Mouse (Mus musculus) hindbrain, embryonic 12.5 days (tissue): Measurements from ENCODE around the gene Commd2. TPM values are rescaled to one million over a fixed set of nuclear protein-coding genes. Genes with fewer than 3 reads are reported as not detected.

Source experiments
- ATAC-seq: fragments of 200-750 bp; cut with Nextera tagmentation; 2 replicates; pipeline ENCODE4 v1.8.0; 2017; ENCODE audit warnings: moderate TSS enrichment; ENCODE audit not compliant: low FRiP score
- H3K27ac ChIP-seq: fragments of 300-500 bp; sonication (generic); 2 replicates; pipeline ENCODE4 v1.5.1; 2016; ENCODE audit warnings: mild to moderate bottlenecking
- H3K27me3 ChIP-seq: fragments of 300-500 bp; sonication (generic); 2 replicates; pipeline ENCODE4 v1.6.1; 2016; ENCODE audit warnings: mild to moderate bottlenecking
- H3K36me3 ChIP-seq: fragments of 300-500 bp; sonication (generic); 2 replicates; pipeline ENCODE4 v1.6.1; 2016; ENCODE audit warnings: mild to moderate bottlenecking
- H3K4me1 ChIP-seq: fragments of 300-500 bp; sonication (generic); 2 replicates; pipeline ENCODE4 v1.6.1; 2016
- H3K4me2 ChIP-seq: fragments of 300-500 bp; sonication (generic); replicated peaks from 2 replicates; pipeline ENCODE4 v1.6.1; 2016; ENCODE audit warnings: mild to moderate bottlenecking
- H3K4me3 ChIP-seq: fragments of 300-500 bp; sonication (generic); 2 replicates; pipeline ENCODE4 v1.5.1; 2016; ENCODE audit warnings: mild to moderate bottlenecking
- H3K9ac ChIP-seq: fragments of 300-500 bp; sonication (generic); 2 replicates; pipeline ENCODE4 v1.6.1; 2016; ENCODE audit warnings: mild to moderate bottlenecking, moderate library complexity
- H3K9me3 ChIP-seq: fragments of 300-500 bp; sonication (generic); replicated peaks from 2 replicates; pipeline ENCODE4 v1.6.1; 2016; ENCODE audit warnings: mild to moderate bottlenecking
- WGBS: fragments of 180-500 bp; shearing (Covaris S2); methylation state at CpG from one replicate; pipeline ENCODE4 v1.1.7; 2016; 5-methylcytosine and 5-hydroxymethylcytosine counted together
- polyA plus RNA-seq: library from polyadenylated mRNA; unstranded; fragments of >200 nt; fragmentation: Nextera tagmentation; extraction: Ambion mirVana; gene quantifications from 2 replicates; pipeline ENCODE4 v1.2.1, GENCODE M21; 2016

The Commd2 gene
- polyA plus RNA-seq, 1 experiment from 2014 or later: 85.5 TPM

DNA sequence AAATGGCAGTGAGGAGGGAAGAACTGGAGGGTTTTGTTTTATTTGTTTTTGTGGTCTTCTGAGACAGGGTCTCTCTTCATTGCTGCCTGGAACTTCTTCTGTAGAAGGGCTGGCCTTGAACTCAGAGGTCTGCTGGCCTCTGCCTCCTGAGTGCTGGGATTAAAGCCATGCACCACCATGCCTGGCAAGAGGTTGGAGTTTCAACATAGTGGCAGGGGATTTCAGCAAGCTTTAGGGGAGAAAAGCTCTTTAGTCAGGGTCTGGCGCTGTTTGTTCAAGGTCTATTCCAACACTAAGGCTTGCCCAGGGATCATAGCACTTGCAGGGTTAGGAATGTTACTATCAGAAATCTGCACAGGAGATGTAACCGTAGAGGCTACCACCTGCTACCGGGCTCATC is 2.1 kb upstream of the Commd2 start:
- Histone ChIP-seq H3K27ac (no peak overlapping the region), H3K9me3 (no peaks in the 10 kb centered on the region), H3K27me3 (no peaks in the 10 kb centered on the region), H3K36me3 (no peaks in the 10 kb centered on the region), H3K9ac (no peak overlapping the region), H3K4me2 (no peak overlapping the region), H3K4me1 (peaks cover 6% of the 10 kb centered on the region), H3K4me3 (no peak overlapping the region)
- ATAC-seq: no peak
- WGBS: 84% methylated on average over 3 of the region's 3 CpGs

DNA sequence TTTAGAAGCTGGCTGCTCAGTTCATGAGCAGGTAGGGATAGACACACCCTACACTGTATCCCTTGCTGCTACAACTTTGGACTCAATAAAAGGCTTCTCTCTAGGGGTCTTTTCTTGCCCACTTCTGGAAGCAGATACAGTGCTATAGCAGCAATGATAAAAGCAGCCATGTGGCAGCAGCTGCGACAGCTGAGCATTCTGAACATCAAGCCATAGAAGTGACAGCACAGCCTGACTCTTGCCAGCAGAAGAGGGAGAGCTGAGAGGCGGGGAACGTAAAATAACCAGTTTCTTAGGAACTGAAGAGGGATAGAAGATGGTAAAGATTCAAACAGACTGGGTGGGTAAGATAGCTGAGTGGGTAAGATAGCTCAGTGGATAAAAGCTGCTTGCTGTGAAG is 970 bp upstream of the Commd2 start:
- no peaks in the 10 kb centered on the region for H3K27me3 ChIP-seq
- H3K27ac ChIP-seq: no peak overlapping the region
- no peak overlapping the region for H3K4me2 ChIP-seq
- ATAC-seq: no peak
- 85% methylated on average over 3 of the region's 3 CpGs for WGBS
- H3K36me3 ChIP-seq: 0 out of 2 replicates have a peak, but pooled peaks cover 3% of the 10 kb centered on the region
- no peak overlapping the region for H3K4me3 ChIP-seq
- peaks cover 6% of the 10 kb centered on the region for H3K4me1 ChIP-seq
- no peaks in the 10 kb centered on the region for H3K9me3 ChIP-seq
- no peak overlapping the region for H3K9ac ChIP-seq

DNA sequence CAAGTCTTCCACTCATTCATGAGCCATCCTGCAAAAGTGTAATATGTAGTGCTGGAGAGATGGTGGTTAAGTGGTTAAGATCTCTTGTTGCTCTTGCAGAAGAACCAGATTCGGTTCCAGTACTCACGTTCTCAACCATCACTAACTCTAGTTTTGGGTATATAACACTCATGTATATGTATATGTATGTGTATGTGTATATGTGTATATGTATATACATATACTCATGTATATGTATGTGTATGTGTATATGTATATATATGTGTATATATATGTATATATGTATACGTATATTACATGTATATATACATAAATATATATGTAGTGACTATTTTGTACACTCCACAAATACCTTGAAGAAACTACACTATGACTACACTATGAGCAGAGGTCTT is 347 bp upstream of the Commd2 start:
- 0 out of 2 replicates have a peak, but pooled peaks cover 3% of the 10 kb centered on the region for H3K36me3 ChIP-seq
- WGBS: 75% methylated on average over 3 of the region's 3 CpGs
- H3K9ac ChIP-seq: peak overlapping the region; percentile 77
- ATAC-seq: no peak; the same call in 1 of the 2 replicates
- peaks cover 6% of the 10 kb centered on the region for H3K4me1 ChIP-seq
- H3K9me3 ChIP-seq: no peaks in the 10 kb centered on the region
- peak overlapping the region; percentile 75 for H3K4me2 ChIP-seq
- H3K27ac ChIP-seq: no peak overlapping the region
- H3K27me3 ChIP-seq: no peaks in the 10 kb centered on the region
- H3K4me3 ChIP-seq: peak overlapping the region; percentile 83

- Histone ChIP-seq H3K9ac (no peak overlapping the region), H3K4me3 (no peak overlapping the region), H3K36me3 (peaks cover 26% of the 10 kb centered on the region), H3K4me2 (no peak overlapping the region), H3K27me3 (no peaks in the 10 kb centered on the region), H3K9me3 (no peaks in the 10 kb centered on the region), H3K27ac (no peak overlapping the region), H3K4me1 (no peaks in the 10 kb centered on the region)
- ATAC-seq: no peak
- 94% methylated on average over 6 of the region's 6 CpGs for WGBS
These were observed 8.3 kb downstream of the Commd2 start for GRCm38 (mm10) chr3:57643191-57643590.

DNA sequence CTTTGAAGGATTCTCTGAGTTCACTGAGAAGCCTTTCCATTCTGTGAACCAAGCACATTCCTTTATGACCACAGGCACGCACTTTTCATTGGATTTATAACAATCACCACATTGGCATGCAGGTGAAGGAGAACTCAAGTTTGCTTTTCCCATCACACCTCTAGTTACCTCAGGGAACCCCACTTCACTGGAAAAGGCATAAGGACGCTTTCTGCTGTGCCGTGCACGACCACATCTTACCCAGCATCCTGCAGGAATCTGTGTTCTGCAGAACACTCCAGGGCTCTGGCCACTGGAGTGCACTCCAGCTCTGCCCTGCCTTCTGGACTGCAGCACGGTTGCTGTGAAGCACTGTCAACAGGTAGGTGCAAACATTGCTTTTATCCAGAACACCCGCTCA is 13.9 kb downstream of the Commd2 start:
- Histone ChIP-seq H3K9me3 (no peaks in the 10 kb centered on the region), H3K36me3 (no peaks in the 10 kb centered on the region), H3K4me3 (no peak overlapping the region), H3K4me2 (no peak overlapping the region), H3K9ac (no peak overlapping the region), H3K27ac (no peak overlapping the region), H3K4me1 (no peaks in the 10 kb centered on the region), H3K27me3 (no peaks in the 10 kb centered on the region)
- 78% methylated on average over 6 of the region's 6 CpGs for WGBS
- no peak for ATAC-seq

GRCm38 (mm10) chr3:57634763-57635487 is 16.6 kb downstream of the Commd2 start:
- Histone ChIP-seq H3K9me3 (no peaks in the 10 kb centered on the region), H3K36me3 (no peaks in the 10 kb centered on the region), H3K9ac (no peak overlapping the region), H3K4me2 (no peak overlapping the region), H3K4me3 (no peak overlapping the region), H3K27ac (no peak overlapping the region), H3K4me1 (no peaks in the 10 kb centered on the region), H3K27me3 (no peaks in the 10 kb centered on the region)
- no peak for ATAC-seq
- WGBS: 84% methylated on average over 3 of the region's 3 CpGs

GRCm38 (mm10) chr3:57626954-57627513 is 24.5 kb downstream of the Commd2 start:
- ATAC-seq: no peak
- Histone ChIP-seq H3K36me3 (no peaks in the 10 kb centered on the region), H3K4me1 (peaks cover 5% of the 10 kb centered on the region), H3K9ac (no peak overlapping the region), H3K27me3 (no peaks in the 10 kb centered on the region), H3K27ac (no peak overlapping the region), H3K9me3 (no peaks in the 10 kb centered on the region), H3K4me3 (no peak overlapping the region), H3K4me2 (no peak overlapping the region)
- WGBS: 88% methylated on average over 11 of the region's 11 CpGs

DNA sequence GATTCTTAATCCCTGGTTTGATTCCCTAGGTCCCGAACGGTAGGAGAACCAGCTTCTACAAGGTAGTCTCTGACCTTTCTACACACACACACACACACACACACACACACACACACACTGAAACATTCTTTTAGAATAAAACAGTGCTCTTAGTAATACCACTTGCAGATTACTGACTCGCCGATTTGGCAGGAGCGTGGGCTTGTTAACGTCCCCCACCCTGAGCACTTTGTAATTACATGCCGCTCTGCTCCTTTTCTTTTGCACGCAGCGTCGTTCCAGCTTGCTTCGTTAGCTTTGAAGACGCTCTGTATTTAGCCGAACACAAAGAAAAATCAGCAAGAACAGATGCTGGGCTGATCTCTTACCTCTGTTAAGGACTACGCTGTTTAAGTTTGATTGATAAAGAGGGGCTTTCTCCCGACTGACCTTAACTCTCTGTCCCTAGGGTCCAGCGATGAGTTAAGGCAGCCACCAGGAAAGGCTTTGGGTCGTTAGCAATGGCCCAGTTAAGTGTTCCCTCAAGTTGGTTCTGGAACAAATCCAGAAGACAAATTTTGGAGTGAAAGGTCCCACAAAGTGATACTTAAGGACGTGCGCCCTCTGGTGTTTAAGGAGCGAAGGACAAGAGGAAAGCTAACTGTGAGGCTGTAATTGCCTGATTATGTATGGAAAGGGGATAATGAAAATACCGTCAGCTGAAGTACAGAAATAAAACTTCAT is 26.1 kb downstream of the Commd2 start:
- WGBS: 25% methylated on average over 21 of the region's 21 CpGs
- ATAC-seq: peak; percentile 56; the same call in 1 of the 2 replicates

GRCm38 (mm10) chr3:57619718-57620117 is 31.8 kb downstream of the Commd2 start:
- 79% methylated on average over 4 of the region's 4 CpGs for WGBS
- no peak for ATAC-seq
- no peak overlapping the region for H3K4me2 ChIP-seq
- H3K9ac ChIP-seq: no peak overlapping the region
- H3K4me3 ChIP-seq: no peak overlapping the region
- no peaks in the 10 kb centered on the region for H3K4me1 ChIP-seq
- no peak overlapping the region for H3K27ac ChIP-seq
- no peaks in the 10 kb centered on the region for H3K27me3 ChIP-seq
- no peaks in the 10 kb centered on the region for H3K36me3 ChIP-seq
- no peaks in the 10 kb centered on the region for H3K9me3 ChIP-seq

More for the DNA sequence above, 26.1 kb downstream of the Commd2 start:
- H3K36me3 ChIP-seq: no peaks in the 10 kb centered on the region
- no peaks in the 10 kb centered on the region for H3K27me3 ChIP-seq
- peaks cover 5% of the 10 kb centered on the region for H3K4me1 ChIP-seq
- peak overlapping the region; percentile 51 for H3K4me2 ChIP-seq
- no peak overlapping the region for H3K27ac ChIP-seq
- H3K9ac ChIP-seq: 0 out of 2 replicates have a peak overlapping the region, but pooled peaks have one; percentile 18
- H3K9me3 ChIP-seq: no peaks in the 10 kb centered on the region
- H3K4me3 ChIP-seq: peak overlapping the region; percentile 23

GRCm38 (mm10) chr3:57615652-57616051 is 35.9 kb downstream of the Commd2 start:
- no peak overlapping the region for H3K4me2 ChIP-seq
- no peaks in the 10 kb centered on the region for H3K36me3 ChIP-seq
- no peak overlapping the region for H3K9ac ChIP-seq
- no peaks in the 10 kb centered on the region for H3K27me3 ChIP-seq
- H3K4me1 ChIP-seq: no peaks in the 10 kb centered on the region
- no peaks in the 10 kb centered on the region for H3K9me3 ChIP-seq
- WGBS: 93% methylated on average over 4 of the region's 4 CpGs
- no peak overlapping the region for H3K27ac ChIP-seq
- no peak for ATAC-seq
- no peak overlapping the region for H3K4me3 ChIP-seq

DNA sequence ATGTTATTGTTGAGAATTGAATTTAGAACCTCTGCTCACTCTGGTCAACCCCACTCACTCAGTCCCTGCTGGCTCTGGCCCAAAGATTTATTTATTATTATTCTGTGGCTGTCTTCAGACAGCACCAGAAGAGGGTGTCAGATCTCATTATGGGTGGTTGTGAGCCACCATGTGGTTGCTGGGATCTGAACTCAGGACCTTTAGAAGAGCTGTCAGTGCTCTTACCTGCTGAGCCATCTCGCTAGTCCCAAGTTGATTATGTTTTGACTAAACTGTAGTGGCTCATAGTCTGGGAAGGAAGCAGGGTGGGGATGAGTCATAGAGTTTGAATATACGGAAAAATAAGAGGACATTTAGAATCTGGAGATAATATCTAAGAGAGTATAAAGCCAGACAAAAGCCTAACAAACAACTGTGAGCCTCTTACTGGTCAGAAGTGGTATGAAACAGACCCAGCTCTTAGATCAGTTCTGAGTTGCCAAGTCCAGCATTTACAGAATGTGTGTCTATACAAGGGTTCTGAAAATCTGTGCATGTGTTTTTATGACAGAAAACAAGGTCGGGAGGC is 39.0 kb downstream of the Commd2 start:
- no peak for ATAC-seq
- H3K4me2 ChIP-seq: no peak overlapping the region
- H3K4me3 ChIP-seq: no peak overlapping the region
- no peak overlapping the region for H3K27ac ChIP-seq
- 83% methylated on average over 3 of the region's 3 CpGs for WGBS
- H3K4me1 ChIP-seq: no peaks in the 10 kb centered on the region
- no peaks in the 10 kb centered on the region for H3K9me3 ChIP-seq
- H3K27me3 ChIP-seq: no peaks in the 10 kb centered on the region
- H3K36me3 ChIP-seq: no peaks in the 10 kb centered on the region
- no peak overlapping the region for H3K9ac ChIP-seq

GRCm38 (mm10) chr3:57611776-57612175 is 39.7 kb downstream of the Commd2 start:
- H3K27me3 ChIP-seq: no peaks in the 10 kb centered on the region
- H3K36me3 ChIP-seq: no peaks in the 10 kb centered on the region
- ATAC-seq: no peak
- no peaks in the 10 kb centered on the region for H3K4me1 ChIP-seq
- H3K4me3 ChIP-seq: no peak overlapping the region
- no peak overlapping the region for H3K4me2 ChIP-seq
- no peak overlapping the region for H3K9ac ChIP-seq
- no peaks in the 10 kb centered on the region for H3K9me3 ChIP-seq
- 90% methylated on average over 7 of the region's 7 CpGs for WGBS
- no peak overlapping the region for H3K27ac ChIP-seq
